Mouse (Mus musculus) ovary, postnatal 10 days (tissue): ENCODE measurements around the gene Exosc5.

Experiments used
- DNase-seq: peaks from one replicate; pipeline ENCODE4 v3.0.0; 2022; ENCODE audit warnings: low spot score

Gene Exosc5

DNA sequence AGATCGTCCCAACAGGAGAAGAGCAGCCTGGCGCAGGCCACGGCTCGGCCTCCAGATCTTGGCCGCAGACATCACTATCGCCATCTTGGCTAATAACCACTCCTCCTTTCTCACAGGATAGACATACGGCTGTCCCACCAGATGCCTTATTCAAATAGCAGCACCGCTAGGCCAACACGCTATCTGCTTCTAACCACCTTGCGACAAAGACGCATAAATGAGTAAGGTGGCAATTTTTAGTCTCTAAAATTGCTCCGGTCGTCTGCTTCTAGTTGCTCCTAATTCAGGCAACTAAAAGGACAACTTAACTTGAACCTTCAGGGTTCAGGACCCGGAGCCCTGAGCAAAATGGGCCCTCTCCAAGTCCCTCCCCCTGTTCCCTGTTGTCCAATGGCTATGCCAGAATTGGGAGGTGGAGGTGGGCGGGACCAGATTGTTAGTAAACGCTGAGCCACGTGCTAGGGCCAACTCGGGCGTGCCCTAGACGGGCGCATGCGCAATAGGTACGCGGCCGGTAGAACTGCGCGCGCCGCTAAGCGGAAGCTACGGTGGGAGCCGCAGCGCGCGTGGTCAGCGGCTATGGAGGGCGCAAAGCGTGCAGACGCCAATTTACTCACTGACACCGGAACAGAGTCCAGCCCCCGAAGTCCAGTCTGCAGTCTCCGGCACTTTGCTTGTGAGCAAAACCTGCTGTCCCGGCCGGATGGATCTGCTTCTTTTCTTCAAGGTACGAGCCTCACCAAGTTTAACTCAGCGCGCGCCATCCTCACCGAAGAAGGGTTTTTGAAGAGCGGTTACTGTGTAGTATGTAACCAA, at the start of gene Exosc5, which contains the start of gene Bckdha:
Gene Exosc5, plus strand, starts transcription at position 508 of the 816 bp plus-strand sequence.
Gene Bckdha, minus strand, starts transcription at position 325 of the 816 bp plus-strand sequence.
- DNase-seq: peak; percentile 96

DNA sequence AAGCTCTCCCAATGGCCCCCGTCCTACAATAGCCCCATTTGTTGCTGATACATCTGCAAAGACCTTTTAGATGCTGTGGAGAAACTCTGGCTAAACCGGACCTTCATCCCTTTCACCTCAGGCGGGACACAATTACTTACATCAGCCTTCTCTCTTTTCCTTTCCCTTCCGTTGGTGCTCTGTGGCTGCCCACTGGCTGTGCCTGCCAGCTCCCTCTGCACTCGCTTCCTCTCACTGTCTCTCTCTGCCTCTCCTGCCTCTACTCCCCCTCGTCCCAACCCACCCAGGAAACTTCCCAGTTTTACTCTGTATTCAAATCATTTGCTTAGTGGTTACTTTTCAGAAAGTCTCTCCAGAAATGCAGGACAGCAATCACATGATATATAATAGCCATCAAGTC, 48.9 kb upstream of the Exosc5 start:
- DNase-seq: no peak

DNA sequence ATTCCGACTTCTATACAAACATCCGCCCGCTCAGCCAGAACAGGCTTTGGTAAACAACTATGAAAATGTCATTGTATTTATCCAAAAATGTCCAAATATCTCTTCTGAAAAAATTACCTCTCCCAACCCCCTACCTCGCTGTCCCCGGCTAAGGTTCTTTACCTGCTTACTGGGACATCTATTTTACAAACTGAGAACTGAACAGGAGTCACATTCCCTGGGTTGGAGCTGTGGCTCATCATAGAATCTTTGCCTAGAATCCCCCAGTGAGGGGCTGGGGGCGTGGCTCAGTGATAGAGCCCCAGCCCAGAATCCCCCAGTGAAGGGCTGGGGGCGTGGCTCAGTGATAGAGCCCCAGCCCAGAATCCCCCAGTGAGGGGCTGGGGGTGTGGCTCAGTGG, 47.5 kb upstream of the Exosc5 start:
- no peak for DNase-seq

DNA sequence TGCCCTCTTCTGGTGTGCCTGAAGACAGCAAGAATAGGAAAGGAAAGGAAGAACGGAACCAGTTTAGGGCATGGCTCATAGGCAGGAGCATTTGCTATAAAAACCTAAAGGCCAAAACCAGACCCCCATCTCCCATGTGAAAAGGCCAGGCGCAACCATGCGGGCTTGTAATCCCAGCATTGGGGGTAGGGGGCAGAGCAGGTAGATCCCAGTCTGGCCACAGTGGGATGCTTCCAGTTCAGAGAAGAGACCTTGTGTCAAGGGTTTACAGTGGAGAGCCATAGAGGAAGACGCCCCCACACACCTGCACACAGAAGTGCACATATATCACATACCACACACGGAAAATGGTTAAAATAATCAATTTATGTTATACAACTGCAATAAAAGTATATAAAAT, 44.9 kb upstream of the Exosc5 start:
- DNase-seq: no peak

DNA sequence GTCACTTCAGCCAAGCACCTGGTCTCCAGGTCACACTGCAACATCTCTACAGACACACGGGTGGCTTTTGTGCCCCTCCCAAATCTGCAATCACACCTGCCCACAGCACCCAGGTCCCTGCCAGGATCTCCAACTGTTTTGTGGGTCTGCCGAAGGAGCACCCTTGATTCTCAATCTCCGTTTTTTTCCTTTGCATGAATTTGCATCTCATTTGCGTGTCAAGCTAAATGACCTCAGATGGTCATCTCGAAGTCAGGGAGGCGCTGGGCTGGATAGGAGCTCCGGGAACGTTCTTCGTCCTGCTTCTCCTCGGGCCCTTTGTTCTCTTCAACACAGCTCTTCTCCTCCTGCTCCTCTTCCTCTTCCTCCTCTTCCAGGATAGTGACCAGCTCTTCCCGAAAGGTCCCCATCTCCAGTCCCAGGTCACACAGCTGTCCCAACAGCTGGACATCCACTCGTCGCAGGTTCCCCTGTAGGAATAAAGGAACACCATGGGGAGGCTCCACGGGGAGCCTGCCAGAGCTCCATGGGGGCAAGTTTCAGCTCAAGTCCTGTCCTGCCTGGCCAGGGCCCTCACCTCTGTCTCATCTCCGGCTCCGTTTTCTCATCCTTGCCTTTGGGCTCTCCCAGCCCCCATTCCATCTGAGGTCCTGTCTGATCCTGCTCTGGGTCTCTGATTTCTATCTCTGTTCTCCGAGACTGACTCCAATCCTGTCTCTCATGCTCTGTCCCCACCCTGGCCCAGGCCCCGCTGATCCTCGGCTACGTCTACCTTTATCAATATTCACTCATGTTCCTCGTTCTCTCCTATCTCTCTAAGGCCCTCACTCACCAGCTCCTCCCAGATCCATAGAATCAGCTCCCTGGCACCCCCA, 43.9 kb upstream of the Exosc5 start:
- no peak for DNase-seq

DNA sequence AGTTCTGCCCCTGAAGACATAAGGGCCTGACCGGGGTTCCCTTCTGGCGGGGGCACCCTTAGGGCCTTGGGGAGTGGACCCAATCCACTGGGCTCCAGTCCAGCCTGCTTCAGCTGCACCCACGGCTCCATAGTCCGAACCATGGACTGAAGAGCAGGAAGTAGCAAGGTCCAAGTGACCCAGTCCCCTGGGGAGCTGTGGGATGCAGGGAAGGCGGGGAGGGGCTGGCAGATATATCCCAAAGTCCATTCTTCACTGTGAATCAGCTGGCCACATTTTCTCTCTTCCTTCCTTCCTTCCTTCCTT, 43.3 kb upstream of the Exosc5 start, which contains the start of gene Erich4:
Gene Erich4, minus strand, starts transcription at position 187 of the 306 bp plus-strand sequence.
- DNase-seq: no peak

DNA sequence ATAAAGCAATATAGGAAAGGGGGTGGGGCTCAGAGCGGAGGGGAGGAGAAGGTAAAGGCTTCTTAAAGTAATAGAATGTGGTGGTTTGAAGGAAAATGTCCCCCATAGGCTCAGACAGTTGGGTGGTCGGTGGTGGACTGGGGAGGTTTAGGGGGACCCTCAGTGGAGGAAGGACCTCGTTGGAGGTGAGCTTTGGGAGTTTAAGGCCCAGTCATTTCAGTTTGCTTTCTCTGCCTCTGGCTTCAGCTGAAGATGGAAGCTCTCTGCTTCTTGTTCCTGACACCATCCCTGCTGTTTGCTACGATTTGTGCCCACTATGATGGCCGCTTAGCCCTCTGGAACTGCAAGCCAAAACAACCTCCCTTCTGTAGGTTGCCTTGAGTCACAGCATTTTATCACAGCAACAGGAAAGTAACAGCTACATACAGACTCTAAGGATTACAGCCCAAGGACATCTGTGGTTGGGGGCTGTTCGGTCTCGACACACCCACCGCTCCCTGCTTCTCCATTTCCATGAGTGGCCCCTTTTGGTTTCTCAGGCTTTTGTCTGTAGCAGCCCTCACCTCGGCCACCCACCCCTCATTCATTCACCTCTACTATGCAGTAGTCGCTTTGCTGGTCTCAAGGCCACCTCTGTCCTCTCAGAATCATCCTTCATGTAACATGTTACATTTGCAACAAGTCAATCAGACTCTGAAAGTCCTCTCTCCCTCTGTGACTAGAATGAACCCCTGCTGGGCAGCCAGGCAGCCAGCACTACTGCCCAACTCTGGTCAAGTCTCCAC, 41.4 kb upstream of the Exosc5 start:
- no peak for DNase-seq

DNA sequence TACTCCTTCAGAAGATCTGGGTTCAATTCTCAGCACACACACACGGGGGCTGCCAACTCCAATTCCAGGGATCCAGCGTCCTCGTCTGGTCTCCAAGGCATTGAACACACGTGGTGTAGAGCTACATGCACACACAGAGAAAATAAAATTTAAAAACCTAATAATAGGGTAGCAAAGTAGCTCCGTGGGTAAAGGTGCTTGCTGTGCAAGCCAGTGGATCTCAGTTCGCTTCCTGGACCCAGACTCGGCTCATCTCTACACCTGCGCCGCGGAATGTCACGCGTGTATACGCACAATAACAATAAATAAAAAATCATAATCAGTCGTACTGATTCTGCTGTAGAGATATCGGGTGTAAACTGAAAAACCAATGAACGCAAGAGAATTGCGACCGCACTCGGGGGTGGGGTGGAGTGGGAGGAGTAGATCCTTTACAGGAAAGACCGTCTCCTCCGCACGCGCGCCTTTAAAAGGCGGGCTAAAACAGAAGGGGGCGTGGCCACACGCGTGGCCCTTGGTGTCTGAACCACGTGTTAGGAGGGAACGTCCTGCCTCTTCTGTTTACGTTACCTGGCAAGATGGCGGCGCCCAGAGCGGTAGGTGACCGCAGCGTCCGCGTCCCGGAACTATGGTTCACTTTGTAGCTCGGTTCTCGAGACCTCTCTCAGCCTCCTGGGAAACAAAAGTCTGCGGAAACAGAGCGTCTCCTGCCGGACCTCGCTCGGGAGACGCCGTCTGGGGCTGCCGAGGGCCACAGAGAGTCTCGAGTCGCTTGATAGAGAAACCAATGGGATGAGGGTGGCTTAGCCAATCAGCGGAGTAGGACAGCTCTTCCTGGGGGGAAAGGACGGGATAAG, 39.9 kb upstream of the Exosc5 start, which contains the start of gene Dmac2:
Gene Dmac2, plus strand, starts transcription at position 550 of the 857 bp plus-strand sequence.
- DNase-seq: peak; percentile 71

DNA sequence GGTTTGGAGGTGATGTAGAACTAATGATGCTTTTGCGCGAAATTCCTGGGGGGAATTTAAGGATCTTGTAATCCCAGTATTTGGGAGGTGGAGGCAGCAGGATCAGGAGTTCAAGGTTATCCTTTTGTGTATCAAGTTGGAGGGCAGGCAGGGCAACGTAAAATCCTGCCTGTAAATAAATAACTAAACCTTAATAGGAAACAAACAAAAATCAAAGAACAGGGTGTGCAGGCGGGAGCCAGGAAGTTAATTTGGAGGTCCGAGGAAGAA, 39.3 kb upstream of the Exosc5 start:
- no peak for DNase-seq

DNA sequence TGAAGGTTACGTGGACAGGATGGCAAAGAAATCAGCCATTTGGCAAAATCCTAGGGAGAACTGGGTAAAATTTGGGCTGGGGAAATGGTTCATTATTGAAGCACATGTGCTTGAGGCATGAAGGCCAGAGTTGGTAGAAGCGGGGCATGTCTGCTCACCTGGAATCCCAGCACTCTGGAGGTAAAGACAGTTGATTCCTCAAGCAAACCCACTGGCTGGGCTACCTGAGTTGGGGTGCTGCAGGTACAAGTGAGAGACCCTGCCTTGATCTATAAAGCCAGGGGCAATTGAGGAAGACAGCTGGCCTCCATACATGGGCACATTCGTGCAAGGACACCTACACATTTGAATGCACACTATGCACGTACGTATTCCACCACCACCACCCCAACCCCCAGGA, 38.9 kb upstream of the Exosc5 start:
- no peak for DNase-seq

DNA sequence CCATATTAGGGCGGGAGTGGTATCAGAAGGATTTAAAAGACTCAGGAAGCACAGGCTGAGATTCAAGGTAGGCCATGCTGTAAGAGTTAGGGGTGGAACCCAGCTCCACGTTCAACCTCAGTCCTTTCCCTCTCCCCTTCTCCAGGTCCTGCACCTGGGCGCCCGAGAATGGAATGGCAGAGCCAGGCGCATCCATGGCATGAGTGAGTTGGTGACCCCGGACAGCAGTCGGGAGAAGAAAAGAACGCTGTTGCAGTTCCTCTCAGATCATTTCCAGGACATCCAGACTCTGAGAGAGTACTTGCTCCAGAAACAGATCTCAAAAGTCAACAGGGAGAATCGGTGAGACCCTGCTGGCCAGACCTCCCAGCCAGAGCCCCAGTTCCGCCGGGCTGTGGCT, 38.2 kb upstream of the Exosc5 start:
- no peak for DNase-seq

DNA sequence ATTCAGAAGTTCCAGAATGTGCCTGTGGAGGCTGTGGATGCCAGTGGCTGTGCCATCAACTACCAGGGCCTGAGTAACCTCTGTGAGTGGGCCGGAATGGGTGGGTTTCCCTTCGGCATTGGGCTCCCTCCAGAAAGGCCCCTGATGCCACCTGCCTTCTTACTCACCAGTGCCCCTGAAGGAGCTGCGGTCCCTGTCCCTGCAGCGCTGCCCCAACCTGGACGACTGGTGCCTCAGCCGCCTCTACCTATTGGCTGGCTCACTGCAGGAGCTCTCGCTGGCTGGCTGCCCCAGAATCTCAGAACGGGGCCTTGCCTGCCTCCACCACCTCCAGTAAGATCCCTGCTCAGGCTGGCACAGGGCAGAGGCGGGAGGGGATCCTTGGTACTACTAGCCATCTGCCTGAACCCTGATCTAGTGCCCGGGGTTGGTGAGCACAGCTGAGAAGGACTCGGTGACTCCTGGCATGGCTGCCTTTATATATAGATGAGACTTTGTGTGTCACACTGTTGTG, 35.0 kb upstream of the Exosc5 start:
- DNase-seq: no peak

DNA sequence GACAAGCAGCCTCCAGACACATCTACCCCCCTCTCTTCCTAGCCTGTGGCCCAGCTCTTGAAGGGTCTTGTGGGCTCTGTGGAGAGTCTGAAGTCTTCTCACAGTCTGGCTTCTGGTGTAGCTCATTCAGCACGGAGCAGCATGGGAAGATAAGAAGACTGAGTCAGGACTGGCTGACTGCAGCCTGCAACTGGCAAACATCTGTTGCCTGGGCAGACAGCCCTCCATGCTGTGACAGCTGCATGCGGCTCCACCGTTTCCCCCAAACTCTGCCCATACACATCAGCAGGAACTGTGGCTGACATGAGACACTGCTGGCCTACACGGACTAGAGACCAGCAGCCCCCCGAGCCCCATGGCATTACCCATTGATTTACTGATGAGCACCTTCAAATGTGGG, 34.1 kb upstream of the Exosc5 start:
- no peak for DNase-seq

DNA sequence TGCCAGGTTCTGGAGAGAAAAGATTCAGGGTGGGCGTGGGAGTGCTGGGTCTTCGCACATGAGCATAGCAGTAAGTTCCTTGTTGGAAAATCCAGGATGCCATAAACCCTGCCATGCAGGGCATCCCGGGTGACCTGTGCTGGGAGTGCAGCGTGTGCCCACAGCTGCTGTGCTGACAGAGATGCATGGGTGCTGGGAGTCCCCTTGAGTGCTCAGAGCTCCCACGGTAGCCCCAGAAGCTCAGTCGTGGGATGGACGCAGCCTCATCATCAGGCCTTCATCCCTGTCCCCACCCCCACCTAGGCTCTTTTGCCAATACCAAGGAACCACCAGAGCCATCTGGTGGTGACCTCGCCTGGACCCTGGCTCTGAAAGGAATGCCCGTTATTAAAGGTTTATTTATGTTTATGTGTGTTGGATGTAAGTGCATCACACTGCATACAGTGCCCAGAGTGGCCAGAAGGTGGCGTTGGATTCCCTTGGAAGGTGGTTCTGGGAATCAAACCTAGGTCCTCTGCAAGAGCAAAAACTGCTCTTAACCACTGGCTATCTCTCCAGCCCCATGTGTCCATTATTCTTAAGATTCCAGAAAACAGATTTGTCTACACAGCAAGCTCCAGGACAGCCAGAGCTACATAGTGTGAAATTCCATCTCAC, 33.2 kb upstream of the Exosc5 start:
- no peak for DNase-seq

DNA sequence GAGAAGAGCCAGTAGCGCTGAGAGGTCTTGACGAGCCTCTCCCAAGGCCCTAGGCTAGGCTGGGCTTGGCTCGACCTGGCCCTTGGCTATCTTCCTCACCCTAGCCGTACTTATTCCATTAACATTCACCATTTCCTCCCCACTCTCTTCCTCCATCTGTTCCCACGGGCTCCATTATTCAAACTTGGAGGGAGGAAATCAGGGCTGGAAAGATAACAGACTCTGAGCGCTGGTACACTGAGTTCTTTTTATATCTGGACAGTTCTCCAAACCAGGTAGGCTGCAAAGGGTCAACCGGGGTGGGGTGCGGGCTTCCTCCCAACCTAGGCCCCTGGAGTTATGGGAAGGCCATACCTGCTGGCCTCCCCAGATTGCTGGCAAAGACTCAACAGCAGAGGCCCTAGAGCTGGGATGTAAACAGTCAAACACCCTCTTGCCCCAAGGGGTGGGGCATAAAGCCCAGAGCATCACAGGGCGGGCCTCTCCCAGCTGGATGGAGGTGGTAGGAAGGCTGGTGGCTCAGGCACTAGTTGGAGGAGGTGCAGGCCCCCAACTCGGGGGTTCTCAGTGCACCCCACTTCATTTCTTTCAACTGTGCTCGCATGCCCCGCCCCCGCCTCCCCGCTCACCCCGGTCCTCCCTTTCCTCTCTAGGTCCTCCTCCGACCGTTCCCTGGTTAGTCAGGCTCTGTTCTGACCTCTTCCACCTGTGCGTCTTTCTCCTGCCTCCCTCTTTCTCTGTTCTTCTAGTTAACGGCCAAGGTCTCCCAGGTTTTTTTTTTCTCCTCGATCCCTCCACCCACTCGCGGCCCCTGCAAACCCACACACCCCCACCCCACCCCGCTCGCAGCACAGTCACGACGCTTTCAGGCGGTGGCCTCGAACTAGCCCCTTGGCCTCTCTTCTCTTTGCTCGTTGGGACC, 32.2 kb upstream of the Exosc5 start, which contains the start of gene B3gnt8:
Gene B3gnt8, plus strand, starts transcription at position 146 of the 922 bp plus-strand sequence.
- no peak for DNase-seq

DNA sequence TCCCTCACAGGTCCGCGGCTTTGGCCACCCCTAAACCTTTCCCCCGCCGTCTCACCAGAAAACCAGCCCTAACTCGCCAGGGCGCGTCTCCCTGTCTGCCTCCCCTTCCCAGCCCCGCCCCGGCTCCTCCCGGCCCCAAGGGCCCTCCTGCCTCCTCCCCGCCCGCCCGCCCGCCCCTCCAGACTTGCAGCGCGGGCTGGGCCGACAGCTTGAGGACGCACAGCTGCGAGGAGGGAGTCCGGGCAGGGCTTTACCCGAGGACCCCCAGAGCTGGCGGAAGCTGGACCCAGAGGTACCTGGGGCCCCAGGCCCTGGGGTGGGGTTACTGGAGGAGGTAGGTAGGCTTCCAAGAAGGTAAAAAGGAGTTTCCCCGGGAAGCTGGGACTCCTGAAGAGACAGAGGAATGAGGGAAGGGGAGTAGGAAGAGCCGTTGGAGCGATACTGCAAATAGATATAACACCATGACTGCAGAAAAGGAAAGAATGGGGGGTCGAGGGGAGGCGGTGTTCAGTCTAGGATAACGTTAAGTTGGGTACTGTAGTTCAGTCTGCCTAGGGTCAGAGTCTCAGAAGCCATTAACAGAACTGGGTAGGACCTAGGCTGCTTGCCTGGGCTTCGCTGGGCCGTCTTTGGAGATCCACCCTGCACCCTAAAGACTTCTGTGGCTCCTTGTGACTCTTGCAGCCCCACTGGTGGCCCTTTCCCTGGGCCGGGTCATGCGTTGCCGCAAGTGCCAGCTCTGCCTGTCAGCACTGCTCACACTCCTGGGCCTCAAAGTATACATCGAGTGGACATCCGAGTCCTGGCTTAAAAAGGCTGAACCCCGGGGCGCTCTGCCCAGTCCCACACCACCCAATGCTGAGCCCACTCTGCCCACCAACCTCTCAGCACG, 31.3 kb upstream of the Exosc5 start:
- DNase-seq: peak; percentile 46

DNA sequence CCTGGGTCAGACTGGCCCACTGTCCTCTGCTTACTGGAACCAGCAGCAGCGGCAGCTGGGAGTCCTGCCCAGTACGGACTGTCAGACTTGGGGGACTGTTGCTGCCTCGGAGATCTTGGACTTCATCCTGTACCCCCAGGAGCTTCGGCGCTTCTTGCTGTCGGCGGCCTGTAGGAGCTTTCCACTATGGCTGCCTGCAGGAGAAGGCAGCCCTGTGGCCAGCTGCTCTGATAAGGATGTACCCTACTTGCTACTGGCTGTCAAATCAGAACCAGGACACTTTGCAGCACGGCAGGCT, 30.7 kb upstream of the Exosc5 start:
- DNase-seq: no peak

DNA sequence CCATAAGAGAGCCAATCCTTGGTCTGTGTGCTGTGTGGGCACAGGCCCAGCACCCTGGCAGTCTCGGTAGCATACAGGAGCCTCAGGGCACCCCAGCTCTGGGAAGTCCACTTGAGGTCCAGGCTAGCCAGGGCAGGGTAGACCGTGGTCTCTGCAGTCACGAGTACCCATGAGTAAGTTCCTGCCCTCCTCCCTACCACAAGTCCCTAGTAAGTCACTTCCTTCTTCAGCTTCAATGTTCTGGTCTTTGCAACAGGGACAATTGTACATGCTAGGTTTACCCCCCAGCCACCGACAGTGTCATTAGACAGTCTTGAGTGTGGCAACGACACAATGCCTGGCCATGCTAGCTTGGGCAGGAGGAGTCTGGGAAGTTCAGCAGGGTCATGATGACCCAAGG, 26.3 kb upstream of the Exosc5 start:
- no peak for DNase-seq

DNA sequence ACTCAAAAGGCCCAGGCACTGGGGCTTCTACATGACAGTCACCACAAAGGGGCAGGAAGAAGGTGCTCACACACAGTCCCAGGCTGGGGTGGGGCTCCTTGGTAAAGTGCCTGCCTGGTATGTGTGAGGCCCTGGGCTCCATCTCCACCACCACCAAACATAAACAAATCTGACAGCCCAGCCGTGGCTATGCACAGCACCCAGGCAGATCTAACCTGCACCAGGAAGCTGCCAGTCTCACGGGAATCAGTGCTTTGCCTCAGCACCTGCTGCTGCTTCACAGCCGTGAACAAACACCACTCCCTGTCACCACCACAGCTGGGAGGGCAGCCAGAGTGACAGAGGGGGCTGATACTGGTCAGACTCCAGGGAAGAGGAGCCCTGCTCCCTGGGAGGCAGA, 22.6 kb upstream of the Exosc5 start:
- no peak for DNase-seq
